19 mouse cellular contexts compared by ENCODE assay signal in the genomic region with DNA sequence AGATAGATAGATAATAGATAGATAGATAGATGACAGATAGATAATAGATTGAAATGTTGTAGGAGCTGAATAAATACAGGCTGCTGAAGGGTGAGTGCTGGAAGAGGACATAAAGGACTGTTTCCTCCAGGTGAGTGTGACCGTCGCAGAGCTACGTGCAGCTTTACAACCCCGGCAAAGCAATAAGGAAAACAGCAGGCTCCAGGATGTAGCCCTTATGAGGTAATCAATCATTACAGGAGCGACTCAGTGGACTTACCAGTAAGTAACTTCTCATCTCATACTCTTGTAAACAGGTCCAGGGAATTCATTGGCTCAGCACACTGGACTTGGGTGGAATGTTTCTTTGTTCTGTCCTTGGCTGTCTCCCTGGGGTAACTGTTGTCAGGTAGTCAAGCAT. TPM values are rescaled to one million over a fixed set of nuclear protein-coding genes. Genes with fewer than 3 reads are reported as not detected.
"Had no signal": no experiment of that assay in that cellular context is flagged by ENCODE, and none has a peak within 500 bp of the region (broad histone marks: within the 10 kb centered on the region; RNA-seq: fewer than 3 reads in every experiment).

No protein-coding gene starts in this region.

- DNase-seq: lung, adult 18-20 months; lung, embryonic 14.5 days; lung, postnatal 10 days; lung, postnatal 4 days; midbrain, embryonic 14.5 days; retina, postnatal 1 day; right cerebral cortex, adult 18-20 months; right cerebral cortex, postnatal 14 days; spleen, adult 18-20 months; thymus, adult 18-20 months; thymus, postnatal 14 days; thymus, postnatal 36 days had no signal

- H3K9ac ChIP-seq: liver, embryonic 14.5 days; lung, embryonic 14.5 days; midbrain, embryonic 12.5 days; neural tube, embryonic 12.5 days had no signal

- H3K27ac ChIP-seq: liver, embryonic 14.5 days; midbrain, embryonic 10.5 days; midbrain, embryonic 12.5 days; neural tube, embryonic 12.5 days had no signal

- H3K4me3 ChIP-seq: midbrain, embryonic 10.5 days; midbrain, embryonic 12.5 days; neural tube, embryonic 12.5 days had no signal

- H3K4me2 ChIP-seq: lung, embryonic 14.5 days; midbrain, embryonic 12.5 days; neural tube, embryonic 12.5 days had no signal

- H3K4me1 ChIP-seq: midbrain, embryonic 12.5 days; neural tube, embryonic 12.5 days had no signal

- H3K36me3 ChIP-seq: midbrain, embryonic 10.5 days; midbrain, embryonic 12.5 days; neural tube, embryonic 12.5 days had no signal

RNA-seq across cellular contexts. Expression of a gene that starts 11.3 kb away (rescaled TPM):
- polyA plus RNA-seq: midbrain, embryonic 12.5 days; midbrain, embryonic 14.5 days; midbrain, postnatal 0 days; neural tube, embryonic 12.5 days; neural tube, embryonic 14.5 days; urinary bladder, adult 2 months had no signal
